Mouse (Mus musculus) lung, adult 2 months (tissue): ENCODE measurements around the gene Cyp27b1. TPM values are rescaled to one million over a fixed set of nuclear protein-coding genes. Genes with fewer than 3 reads are reported as not detected.

Experiments used
- DNase-seq: peaks from one replicate; pipeline ENCODE4 v3.0.0; 2022
- H3K4me1 ChIP-seq: fragments of 200-500 bp; 2 replicates; pipeline ENCODE4 v1.6.1; 2011; ENCODE audit warnings: low read length; ENCODE audit not compliant: control insufficient read depth, insufficient read depth
- H3K4me3 ChIP-seq: fragments of 200-500 bp; replicated peaks from 2 replicates; pipeline ENCODE3; 2011; ENCODE audit warnings: low read depth, mild to moderate bottlenecking, control low read depth, low read length; ENCODE audit errors: extremely low read depth
- CTCF ChIP-seq: fragments of 200-500 bp; IDR thresholded peaks from 2 replicates; pipeline ENCODE4 v1.5.1; 2011; ENCODE audit warnings: mild to moderate bottlenecking, low read length, control low read depth; ENCODE audit not compliant: insufficient read depth
- POLR2A ChIP-seq: fragments of 200-500 bp; IDR thresholded peaks from 2 replicates; pipeline ENCODE4 v1.6.1; 2011; ENCODE audit warnings: low read depth, mild to moderate bottlenecking, control low read depth, low read length, borderline replicate concordance; ENCODE audit errors: extremely low read depth
- WGBS: fragments of 180-500 bp; shearing (Covaris S2); methylation state at CpG from one replicate; pipeline ENCODE4 v1.1.7; 2018; 5-methylcytosine and 5-hydroxymethylcytosine counted together
- polyA plus RNA-seq: library from polyadenylated mRNA; depleted of rRNA; stranded (reverse); fragments of >200 nt; gene quantifications from 2 replicates; pipeline ENCODE4 v1.2.3, GENCODE M21; 2012; rRNA removed

The Cyp27b1 gene
- polyA plus RNA-seq, 1 experiment = 0.14 TPM

DNA sequence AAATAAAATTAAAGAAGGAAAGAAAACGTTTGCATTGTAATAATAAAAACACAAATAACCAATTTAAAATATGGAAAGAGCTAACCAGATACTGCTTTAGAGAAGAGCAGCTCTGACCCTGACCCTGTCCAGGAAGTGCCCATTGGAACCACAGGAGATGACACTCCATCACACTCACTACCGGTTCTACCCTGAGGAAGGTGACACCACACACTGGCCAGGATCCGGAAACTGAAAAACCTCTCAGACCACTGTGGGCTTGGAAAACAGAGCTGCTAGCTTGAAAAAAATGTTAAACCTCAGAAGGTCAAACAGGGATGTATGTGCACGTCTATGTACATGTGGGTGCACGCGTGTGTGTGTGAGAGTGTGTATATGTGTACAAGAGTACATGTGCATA, 53.1 kb downstream of the Cyp27b1 start:
- H3K4me1 ChIP-seq = no peaks in the 10 kb centered on the region
- no peak for TF ChIP-seq POLR2A
- TF ChIP-seq CTCF = no peak
- 77% methylated on average over 6 of the region's 6 CpGs for WGBS
- no peak overlapping the region for H3K4me3 ChIP-seq
- no peak for DNase-seq

Other genes with a start within 250 kb of the Cyp27b1 start
- gene Atp23, start 146.9 kb upstream of the Cyp27b1 start, polyA plus RNA-seq = 6.1 and 6.6 TPM in 2 replicates
- 182 and 227 TPM in 2 replicates for gene Ctdsp2, start 69.5 kb upstream of the Cyp27b1 start, polyA plus RNA-seq
- 0.12 and 0.30 TPM in 2 replicates for gene Avil, start 47.5 kb upstream of the Cyp27b1 start, polyA plus RNA-seq
- 22.4 and 25.1 TPM in 2 replicates for gene Tsfm, start 17.4 kb upstream of the Cyp27b1 start, polyA plus RNA-seq
- gene Mettl1, start 6.8 kb upstream of the Cyp27b1 start, polyA plus RNA-seq = 8.9 and 14.5 TPM in 2 replicates
- gene Eef1akmt3, start 6.7 kb upstream of the Cyp27b1 start, polyA plus RNA-seq = 0.17 and 0.38 TPM in 2 replicates
- 5.4 and 6.1 TPM in 2 replicates for gene March9, start 11.9 kb downstream of the Cyp27b1 start, polyA plus RNA-seq
- gene Cdk4, start 15.3 kb downstream of the Cyp27b1 start, polyA plus RNA-seq = 151 and 182 TPM in 2 replicates
- gene Tspan31, start 22.0 kb downstream of the Cyp27b1 start, polyA plus RNA-seq = 60.8 and 99.3 TPM in 2 replicates
- 5.2 and 7.7 TPM in 2 replicates for gene Agap2, start 27.0 kb downstream of the Cyp27b1 start, polyA plus RNA-seq
- 89.5 and 111 TPM in 2 replicates for gene Os9, start 72.9 kb downstream of the Cyp27b1 start, polyA plus RNA-seq
- gene B4galnt1, start 117.0 kb downstream of the Cyp27b1 start, polyA plus RNA-seq = 70.8 and 81.2 TPM in 2 replicates
- 3.5 and 7.4 TPM in 2 replicates for gene Slc26a10, start 132.4 kb downstream of the Cyp27b1 start, polyA plus RNA-seq
- gene Arhgef25, start 141.8 kb downstream of the Cyp27b1 start, polyA plus RNA-seq = 29.1 and 36.7 TPM in 2 replicates
- gene Dtx3, start 147.5 kb downstream of the Cyp27b1 start, polyA plus RNA-seq = 134 and 157 TPM in 2 replicates
- 36.6 and 45.7 TPM in 2 replicates for gene Pip4k2c, start 163.3 kb downstream of the Cyp27b1 start, polyA plus RNA-seq
- gene Kif5a, start 215.1 kb downstream of the Cyp27b1 start, polyA plus RNA-seq = 1.3 TPM in 2 replicates
- 149 and 178 TPM in 2 replicates for gene Dctn2, start 218.1 kb downstream of the Cyp27b1 start, polyA plus RNA-seq
- gene Mbd6, start 240.8 kb downstream of the Cyp27b1 start, polyA plus RNA-seq = 52.2 and 57.6 TPM in 2 replicates